Mouse (Mus musculus): ENCODE data around the gene Gm5767. TPM values are rescaled to one million over a fixed set of nuclear protein-coding genes. Genes with fewer than 3 reads are reported as not detected.

The Gm5767 gene
- polyA plus RNA-seq, 1 experiment from 2014 or later: not detected

DNA sequence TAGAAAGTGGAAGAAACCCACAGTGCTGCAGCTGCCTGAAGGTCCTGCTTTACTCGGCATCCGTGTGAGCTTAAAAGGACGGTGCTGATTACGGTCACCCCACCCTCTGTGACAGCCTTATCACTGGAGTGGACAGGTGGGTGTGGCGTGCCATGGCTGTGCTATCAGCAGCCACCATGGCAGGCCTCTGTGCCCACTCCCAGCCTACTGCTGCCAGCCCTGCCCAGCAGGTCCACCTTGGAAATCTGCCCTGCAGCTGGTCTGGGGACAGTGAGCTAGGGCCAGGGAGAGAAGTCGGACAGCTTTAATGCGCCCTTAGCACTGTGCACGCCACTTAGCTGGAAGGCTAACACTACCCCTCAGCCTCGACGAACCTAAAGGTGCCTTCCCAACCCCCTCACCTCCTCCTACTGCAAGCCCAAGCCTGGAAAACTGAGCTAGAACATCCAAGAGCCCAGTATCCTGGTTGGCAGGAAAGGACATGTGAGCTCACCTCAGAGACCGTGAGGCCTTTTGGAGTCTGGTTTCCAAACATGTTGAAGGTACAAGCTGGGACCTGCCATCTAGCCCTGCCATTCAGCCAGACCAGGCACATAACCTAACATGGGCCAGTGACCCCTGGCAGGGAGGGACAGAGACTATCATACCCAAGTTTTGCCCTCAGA lies 6.4 kb downstream of the Gm5767 start:
- Histone ChIP-seq H3K9me3 (ENCODE audit: low read length) (no peaks in the 10 kb centered on the region), H3K27ac (ENCODE audit: low read depth) (peak overlapping the region; percentile 92), H3K4me3 (ENCODE audit: low read depth, low read length) (peak overlapping the region; percentile 20), H3K9ac (replicated peaks) (peak overlapping the region; percentile 64), H3K27me3 (ENCODE audit: insufficient read depth, low read length) (no peaks in the 10 kb centered on the region), H3K36me3 (replicated peaks; ENCODE audit: insufficient read depth, low read length) (peaks cover 46% of the 10 kb centered on the region), H3K4me2 (ENCODE audit: low read depth, low read length) (peak overlapping the region; percentile 62), H3K4me1 (ENCODE audit: insufficient read depth) (peaks cover 26% of the 10 kb centered on the region)
- peak; percentile 97 for ATAC-seq
- DNase-seq: peak; percentile 84
- 51% methylated on average over 11 of the region's 11 CpGs for WGBS (ENCODE audit: insufficient replicate concordance)
- TF ChIP-seq CTCF (IDR thresholded peaks at IDR 0.05; ENCODE audit: low read depth) (no peak), EP300 (IDR thresholded peaks at IDR 0.05; ENCODE audit: low read depth) (peak; percentile 98)

DNA sequence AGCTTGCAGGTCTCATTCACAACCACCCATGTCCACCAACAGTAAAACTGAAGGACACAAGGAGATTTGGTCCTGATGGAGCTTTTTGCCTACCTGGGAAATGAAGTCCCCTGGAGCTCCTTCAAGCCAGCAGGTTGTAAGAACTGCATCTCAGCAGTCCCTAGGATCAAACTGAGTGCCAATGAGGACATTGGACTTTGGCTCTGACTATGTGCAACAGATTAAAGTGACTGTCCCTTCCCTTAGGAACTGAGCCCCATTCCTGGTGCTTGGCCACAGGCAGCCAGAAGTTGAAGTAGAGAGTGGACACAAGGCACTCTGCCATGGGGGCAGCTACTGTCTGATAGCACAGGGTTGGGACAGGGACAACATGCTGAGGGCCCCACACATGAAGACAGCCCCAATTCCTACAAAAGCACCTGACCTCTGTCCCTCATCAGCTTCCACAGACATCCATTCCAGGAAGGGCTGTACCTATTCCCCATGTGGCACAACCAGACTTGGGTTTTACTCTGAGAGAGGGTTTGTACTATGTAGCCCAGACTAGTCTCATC lies 7.1 kb downstream of the Gm5767 start:
- Histone ChIP-seq H3K4me1 (ENCODE audit: insufficient read depth) (peaks cover 26% of the 10 kb centered on the region), H3K9ac (replicated peaks) (peak overlapping the region; percentile 59), H3K9me3 (ENCODE audit: low read length) (no peaks in the 10 kb centered on the region), H3K4me2 (ENCODE audit: low read depth, low read length) (peak overlapping the region; percentile 62), H3K27me3 (ENCODE audit: insufficient read depth, low read length) (no peaks in the 10 kb centered on the region), H3K4me3 (ENCODE audit: low read depth, low read length) (no peak overlapping the region), H3K36me3 (replicated peaks; ENCODE audit: insufficient read depth, low read length) (peaks cover 52% of the 10 kb centered on the region), H3K27ac (ENCODE audit: low read depth) (peak overlapping the region; percentile 92)
- DNase-seq: no peak
- ATAC-seq: no peak
- no peak for TF ChIP-seq CTCF (IDR thresholded peaks at IDR 0.05; ENCODE audit: low read depth)
- TF ChIP-seq EP300 (IDR thresholded peaks at IDR 0.05; ENCODE audit: low read depth): no peak

DNA sequence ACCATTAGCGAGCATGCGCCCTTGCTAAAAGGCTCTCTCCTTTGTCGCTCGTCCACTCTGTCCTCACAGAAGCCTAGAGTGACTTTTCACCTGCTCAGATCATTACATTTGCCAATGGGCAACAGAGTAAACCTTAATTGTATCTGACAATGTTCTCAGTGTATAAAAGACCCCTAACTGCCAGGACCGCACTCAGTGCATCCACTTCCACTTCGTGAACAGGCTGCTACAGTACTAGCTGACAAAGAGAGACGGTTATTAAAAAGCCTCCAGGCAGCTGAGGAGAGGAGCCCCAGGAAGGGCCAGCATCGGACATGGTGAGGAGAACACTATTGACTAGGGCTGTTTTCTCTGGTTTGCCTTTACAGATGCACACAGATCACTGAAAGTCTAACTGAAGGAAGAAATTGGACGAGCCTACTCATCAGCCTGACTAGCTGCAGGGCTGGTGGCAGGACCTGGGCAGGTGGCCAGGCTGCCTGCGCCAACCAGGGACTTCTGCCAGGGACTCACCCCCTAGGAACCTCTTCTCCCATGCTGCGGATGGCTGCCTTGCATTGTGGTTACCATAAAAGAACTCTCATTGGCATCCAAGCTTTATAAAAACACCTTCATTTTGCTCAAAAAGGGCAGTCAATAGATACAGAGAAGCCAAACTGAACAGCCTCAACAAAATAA lies 9.5 kb downstream of the Gm5767 start:
- 0 out of 2 replicates have a peak overlapping the region, but pooled peaks have one; percentile 30 for H3K27ac ChIP-seq (ENCODE audit: low read depth)
- no peak overlapping the region for H3K9ac ChIP-seq (replicated peaks)
- TF ChIP-seq CTCF (IDR thresholded peaks at IDR 0.05; ENCODE audit: low read depth): no peak
- TF ChIP-seq EP300 (IDR thresholded peaks at IDR 0.05; ENCODE audit: low read depth): no peak
- H3K27me3 ChIP-seq (ENCODE audit: insufficient read depth, low read length): no peaks in the 10 kb centered on the region
- ATAC-seq (no peak), DNase-seq (no peak)
- no peak overlapping the region for H3K4me2 ChIP-seq (ENCODE audit: low read depth, low read length)
- WGBS (ENCODE audit: insufficient replicate concordance): 93% methylated on average over 11 of the region's 11 CpGs
- no peaks in the 10 kb centered on the region for H3K9me3 ChIP-seq (ENCODE audit: low read length)
- peaks cover 72% of the 10 kb centered on the region for H3K36me3 ChIP-seq (replicated peaks; ENCODE audit: insufficient read depth, low read length)
- peaks cover 26% of the 10 kb centered on the region for H3K4me1 ChIP-seq (ENCODE audit: insufficient read depth)
- no peak overlapping the region for H3K4me3 ChIP-seq (ENCODE audit: low read depth, low read length)

DNA sequence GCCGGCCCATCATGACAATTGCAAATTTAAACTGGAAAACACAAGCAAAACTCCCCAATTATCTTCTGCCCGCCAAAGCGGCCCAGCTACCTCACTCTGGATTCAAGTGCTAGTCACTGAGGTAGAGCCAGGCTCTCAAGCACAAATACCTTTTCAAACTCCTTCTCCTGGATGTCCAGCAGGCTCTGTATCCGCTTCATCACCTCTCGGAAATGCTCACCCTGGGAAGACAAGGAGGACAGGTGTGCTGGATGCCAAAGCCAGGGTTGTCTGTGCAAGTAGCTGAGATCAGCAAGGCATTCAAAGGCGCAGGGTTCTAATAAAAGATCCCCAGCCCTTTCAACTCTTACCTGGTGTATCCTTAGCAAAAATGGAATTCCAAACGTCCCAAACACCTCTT lies 10.6 kb downstream of the Gm5767 start:
- ATAC-seq (no peak), DNase-seq (no peak)
- Histone ChIP-seq H3K4me2 (ENCODE audit: low read depth, low read length) (no peak overlapping the region), H3K27ac (ENCODE audit: low read depth) (no peak overlapping the region), H3K9me3 (ENCODE audit: low read length) (no peaks in the 10 kb centered on the region), H3K9ac (replicated peaks) (no peak overlapping the region), H3K36me3 (replicated peaks; ENCODE audit: insufficient read depth, low read length) (peaks cover 82% of the 10 kb centered on the region), H3K4me1 (ENCODE audit: insufficient read depth) (peaks cover 19% of the 10 kb centered on the region), H3K27me3 (ENCODE audit: insufficient read depth, low read length) (no peaks in the 10 kb centered on the region), H3K4me3 (ENCODE audit: low read depth, low read length) (no peak overlapping the region)
- TF ChIP-seq EP300 (IDR thresholded peaks at IDR 0.05; ENCODE audit: low read depth) (no peak), CTCF (IDR thresholded peaks at IDR 0.05; ENCODE audit: low read depth) (no peak)
- WGBS (ENCODE audit: insufficient replicate concordance): 90% methylated on average over 7 of the region's 7 CpGs

DNA sequence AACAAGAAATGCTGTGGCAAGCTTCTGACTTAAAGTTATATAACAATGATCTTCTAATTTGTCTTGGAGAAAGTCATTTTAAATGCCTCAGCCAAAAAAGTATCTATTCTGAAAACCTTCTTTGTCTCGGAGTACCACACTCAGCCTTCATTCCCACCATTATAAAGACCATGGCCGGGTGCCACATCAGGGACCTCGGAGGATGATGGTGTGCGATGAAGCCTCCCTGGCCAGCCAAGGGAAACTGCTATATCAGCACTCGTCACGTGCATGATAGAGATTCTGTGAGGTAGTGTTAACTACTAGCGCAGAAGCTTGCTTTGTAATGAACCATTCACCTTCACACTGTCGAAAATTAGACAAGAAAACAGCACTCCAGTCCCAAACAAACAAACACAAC lies 19.0 kb downstream of the Gm5767 start:
- Histone ChIP-seq H3K9me3 (ENCODE audit: low read length) (no peaks in the 10 kb centered on the region), H3K4me3 (ENCODE audit: low read depth, low read length) (no peak overlapping the region), H3K27ac (ENCODE audit: low read depth) (no peak overlapping the region), H3K27me3 (ENCODE audit: insufficient read depth, low read length) (no peaks in the 10 kb centered on the region), H3K4me1 (ENCODE audit: insufficient read depth) (peaks cover 4% of the 10 kb centered on the region; the same call in 1 of the 2 replicates), H3K36me3 (replicated peaks; ENCODE audit: insufficient read depth, low read length) (peaks cover 98% of the 10 kb centered on the region), H3K9ac (replicated peaks) (no peak overlapping the region), H3K4me2 (ENCODE audit: low read depth, low read length) (no peak overlapping the region)
- ATAC-seq (no peak), DNase-seq (no peak)
- TF ChIP-seq CTCF (IDR thresholded peaks at IDR 0.05; ENCODE audit: low read depth): no peak
- TF ChIP-seq EP300 (IDR thresholded peaks at IDR 0.05; ENCODE audit: low read depth): no peak
- 90% methylated on average over 8 of the region's 8 CpGs for WGBS (ENCODE audit: insufficient replicate concordance)

DNA sequence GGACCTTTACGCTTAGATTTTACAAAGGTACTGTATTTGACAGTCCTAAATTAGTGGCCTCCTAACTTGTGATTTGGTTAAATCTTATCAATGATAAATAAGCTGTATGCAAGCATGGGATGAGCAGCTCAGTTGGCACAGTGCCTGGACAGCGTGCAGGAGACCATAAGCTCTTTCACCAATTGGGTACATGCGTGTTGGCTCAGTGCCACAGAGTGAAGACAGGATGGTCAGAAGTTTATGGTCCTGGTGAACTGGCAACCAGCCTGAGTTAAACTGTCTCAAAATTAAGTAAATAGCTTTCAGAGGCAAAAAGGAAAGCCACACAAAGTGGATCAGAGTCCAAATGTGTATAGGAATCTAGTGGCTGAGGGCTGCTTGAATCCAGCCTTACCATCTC lies 20.0 kb downstream of the Gm5767 start:
- DNase-seq (peak; percentile 83), ATAC-seq (peak; percentile 85)
- Histone ChIP-seq H3K4me3 (ENCODE audit: low read depth, low read length) (no peak overlapping the region), H3K4me1 (ENCODE audit: insufficient read depth) (peaks cover 4% of the 10 kb centered on the region; the same call in 1 of the 2 replicates), H3K4me2 (ENCODE audit: low read depth, low read length) (no peak overlapping the region), H3K27me3 (ENCODE audit: insufficient read depth, low read length) (no peaks in the 10 kb centered on the region), H3K9me3 (ENCODE audit: low read length) (no peaks in the 10 kb centered on the region), H3K27ac (ENCODE audit: low read depth) (0 out of 2 replicates have a peak overlapping the region, but pooled peaks have one; percentile 18), H3K36me3 (replicated peaks; ENCODE audit: insufficient read depth, low read length) (peaks cover 99% of the 10 kb centered on the region), H3K9ac (replicated peaks) (no peak overlapping the region)
- TF ChIP-seq EP300 (IDR thresholded peaks at IDR 0.05; ENCODE audit: low read depth) (no peak), CTCF (IDR thresholded peaks at IDR 0.05; ENCODE audit: low read depth) (no peak)
- WGBS (ENCODE audit: insufficient replicate concordance): 70% methylated on average over 3 of the region's 3 CpGs

All from liver, postnatal 0 days (tissue).